Mouse (Mus musculus) small intestine, adult 2 months (tissue): ENCODE data around the gene Clip1. TPM values are rescaled to one million over a fixed set of nuclear protein-coding genes. Genes with fewer than 3 reads are reported as not detected.

ENCODE experiments used
- H3K27ac ChIP-seq: fragments of 200-500 bp; 2 replicates; pipeline ENCODE4 v1.5.1; 2012; ENCODE audit warnings: low read depth, low read length, control low read depth, inconsistent platforms; ENCODE audit not compliant: insufficient read depth
- H3K27me3 ChIP-seq: fragments of 200-500 bp; 2 replicates; pipeline ENCODE4 v1.6.1; 2012; ENCODE audit warnings: mild to moderate bottlenecking, moderate library complexity, low read length, inconsistent platforms; ENCODE audit not compliant: control insufficient read depth, insufficient read depth
- H3K36me3 ChIP-seq: fragments of 200-500 bp; 2 replicates; pipeline ENCODE4 v1.6.1; 2012; ENCODE audit warnings: mild to moderate bottlenecking, low read length, control low read depth, inconsistent platforms; ENCODE audit not compliant: control insufficient read depth, insufficient read depth
- H3K4me1 ChIP-seq: fragments of 200-500 bp; 2 replicates; pipeline ENCODE4 v1.6.1; 2012; ENCODE audit warnings: low read length, inconsistent platforms, mixed read lengths; ENCODE audit not compliant: control insufficient read depth, insufficient read depth, insufficient read length
- H3K4me3 ChIP-seq: fragments of 200-500 bp; 2 replicates; pipeline ENCODE4 v1.5.1; 2012; ENCODE audit warnings: low read depth, mild to moderate bottlenecking, control low read depth, inconsistent platforms, low read length, moderate library complexity
- CTCF ChIP-seq: fragments of 200-500 bp; IDR thresholded peaks from 2 replicates; pipeline ENCODE4 v1.5.1; 2012; ENCODE audit warnings: low read depth, mild to moderate bottlenecking, control low read depth, inconsistent platforms, low read length, moderate library complexity, mixed read lengths; ENCODE audit not compliant: insufficient replicate concordance, insufficient read length; ENCODE audit errors: extremely low read depth
- POLR2A ChIP-seq: fragments of 200-500 bp; IDR thresholded peaks from 2 replicates; pipeline ENCODE4 v1.6.1; 2012; ENCODE audit warnings: low read depth, mild to moderate bottlenecking, control low read depth, inconsistent platforms, low read length, moderate library complexity
- WGBS: fragments of 180-500 bp; shearing (Covaris S2); methylation state at CpG from one replicate; pipeline ENCODE4 v1.1.7; 2018; 5-methylcytosine and 5-hydroxymethylcytosine counted together
- polyA plus RNA-seq: library from polyadenylated mRNA; depleted of rRNA; stranded (reverse); fragments of >200 nt; gene quantifications from 2 replicates; pipeline ENCODE4 v1.2.3, GENCODE M21; 2012

The Clip1 gene
- polyA plus RNA-seq, 1 experiment, result 4.4 TPM

DNA sequence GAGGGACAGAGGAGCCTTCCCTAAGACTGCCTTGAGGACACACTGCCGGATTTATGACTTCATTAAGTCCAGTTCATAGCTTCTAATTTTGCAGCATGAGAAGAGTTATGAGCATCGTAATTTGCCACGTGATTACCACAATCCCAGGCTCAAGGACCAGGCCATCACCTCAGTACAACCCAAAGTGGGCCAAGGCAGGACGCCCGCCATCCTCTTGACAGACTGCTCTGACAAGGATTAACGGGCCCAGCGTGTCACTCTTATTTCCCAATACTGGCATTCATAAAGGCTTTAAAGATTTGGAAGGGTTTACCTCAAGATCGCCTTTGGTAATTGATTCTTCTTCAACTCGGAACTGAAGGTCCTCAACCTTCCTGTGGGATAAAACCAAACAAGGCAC, 44.2 kb downstream of the Clip1 start:
- H3K4me3 ChIP-seq, result no peak overlapping the region
- no peaks in the 10 kb centered on the region for H3K4me1 ChIP-seq
- H3K27ac ChIP-seq, result no peak overlapping the region
- 90% methylated on average over 9 of the region's 9 CpGs for WGBS
- H3K36me3 ChIP-seq, result peaks cover 35% of the 10 kb centered on the region
- no peaks in the 10 kb centered on the region for H3K27me3 ChIP-seq
- no peak for TF ChIP-seq CTCF

DNA sequence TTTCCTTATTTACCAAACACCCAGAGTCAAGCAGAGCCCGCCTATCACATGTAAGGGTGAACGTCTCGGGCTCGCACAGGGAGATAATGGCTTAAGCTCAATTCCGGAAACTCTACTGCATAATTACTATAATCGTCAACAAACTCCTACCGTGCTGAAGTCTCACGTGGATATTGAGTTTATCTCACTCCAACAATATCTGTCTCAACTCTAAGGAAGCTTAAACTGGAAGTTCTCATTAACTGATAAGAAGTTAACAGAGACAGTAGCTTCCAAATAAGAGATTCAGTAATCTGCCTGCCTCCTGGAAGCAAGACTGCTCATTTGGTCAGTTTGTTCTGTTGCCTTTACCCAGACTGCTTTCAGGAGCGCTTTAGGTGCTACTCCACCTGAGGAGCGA, 53.2 kb downstream of the Clip1 start:
- WGBS, result 93% methylated on average over 10 of the region's 10 CpGs
- Histone ChIP-seq H3K4me1 (no peaks in the 10 kb centered on the region), H3K36me3 (peaks cover 19% of the 10 kb centered on the region), H3K4me3 (no peak overlapping the region), H3K27ac (no peak overlapping the region), H3K27me3 (no peaks in the 10 kb centered on the region)
- TF ChIP-seq POLR2A (no peak), CTCF (no peak)

DNA sequence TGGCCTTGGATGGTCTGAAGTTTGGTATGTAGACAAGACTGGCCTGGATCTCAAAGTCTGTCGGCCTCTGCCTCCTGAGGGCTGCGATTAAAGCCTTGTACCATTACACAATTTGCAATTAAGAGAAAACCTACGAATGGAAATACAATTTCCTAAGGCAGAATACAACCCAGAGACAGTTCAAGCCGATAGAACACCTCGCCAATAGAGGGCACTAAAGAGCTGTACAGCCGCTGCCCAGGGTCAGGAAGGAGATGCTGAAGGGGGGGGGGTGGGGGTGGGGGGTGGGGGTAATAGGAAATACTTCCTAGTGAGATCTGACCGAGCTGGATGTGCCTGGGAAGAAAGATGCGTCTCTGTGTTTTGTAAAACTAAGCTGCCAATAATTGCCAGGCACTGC, 57.8 kb downstream of the Clip1 start:
- TF ChIP-seq CTCF (peak; percentile 59; the same call in 1 of the 2 replicates), POLR2A (no peak)
- Histone ChIP-seq H3K36me3 (peaks cover 18% of the 10 kb centered on the region), H3K4me3 (no peak overlapping the region), H3K27me3 (no peaks in the 10 kb centered on the region), H3K27ac (no peak overlapping the region), H3K4me1 (no peaks in the 10 kb centered on the region)
- 17% methylated on average over 8 of the region's 8 CpGs for WGBS

DNA sequence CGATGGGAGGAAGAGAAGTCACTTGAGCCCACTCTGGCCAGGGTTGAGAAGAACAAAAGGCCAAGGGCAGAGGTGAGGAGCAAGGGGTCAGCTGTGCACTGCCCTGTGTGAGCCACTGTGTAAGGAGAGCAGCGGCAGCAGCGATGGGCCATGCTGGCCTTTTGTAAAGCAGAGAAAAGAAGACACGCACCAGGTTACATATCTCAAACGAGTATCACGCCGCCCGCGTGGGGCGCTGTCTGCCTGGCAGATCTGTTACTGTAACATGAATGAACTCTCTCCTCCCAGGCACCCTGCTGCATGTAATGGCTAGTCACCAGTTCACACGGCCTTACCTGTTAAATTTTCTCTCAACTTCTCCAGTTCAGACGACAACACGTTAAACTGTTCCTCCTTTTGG, 62.0 kb downstream of the Clip1 start:
- TF ChIP-seq POLR2A (no peak), CTCF (no peak)
- WGBS, result 85% methylated on average over 13 of the region's 13 CpGs

DNA sequence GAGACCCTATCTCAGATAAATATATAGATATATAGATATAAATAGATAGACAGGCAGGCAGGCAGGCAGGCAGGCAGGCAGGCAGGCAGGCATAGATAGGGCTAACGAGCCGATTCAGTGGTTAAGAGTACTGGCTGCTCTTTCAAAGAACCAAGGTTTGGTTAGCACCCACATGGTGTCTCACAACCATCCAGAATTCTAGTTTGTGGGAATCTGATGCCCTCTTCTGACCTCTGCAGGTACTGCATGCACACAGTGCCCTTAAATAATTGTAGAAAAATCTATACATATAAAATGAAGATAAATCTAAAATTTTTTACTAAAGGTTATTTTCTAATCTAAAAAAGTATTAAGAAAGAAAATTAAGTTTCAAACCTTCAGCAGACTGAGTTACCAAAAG, 65.9 kb downstream of the Clip1 start:
- Histone ChIP-seq H3K27me3 (no peaks in the 10 kb centered on the region), H3K4me3 (no peak overlapping the region), H3K27ac (no peak overlapping the region), H3K36me3 (peaks cover 42% of the 10 kb centered on the region), H3K4me1 (no peaks in the 10 kb centered on the region)
- WGBS, result 80% methylated on average over 2 of the region's 2 CpGs
- TF ChIP-seq CTCF (no peak), POLR2A (no peak)

More for the DNA sequence above, 62.0 kb downstream of the Clip1 start:
- Histone ChIP-seq H3K27me3 (no peaks in the 10 kb centered on the region), H3K36me3 (peaks cover 16% of the 10 kb centered on the region), H3K27ac (no peak overlapping the region), H3K4me1 (no peaks in the 10 kb centered on the region), H3K4me3 (no peak overlapping the region)

DNA sequence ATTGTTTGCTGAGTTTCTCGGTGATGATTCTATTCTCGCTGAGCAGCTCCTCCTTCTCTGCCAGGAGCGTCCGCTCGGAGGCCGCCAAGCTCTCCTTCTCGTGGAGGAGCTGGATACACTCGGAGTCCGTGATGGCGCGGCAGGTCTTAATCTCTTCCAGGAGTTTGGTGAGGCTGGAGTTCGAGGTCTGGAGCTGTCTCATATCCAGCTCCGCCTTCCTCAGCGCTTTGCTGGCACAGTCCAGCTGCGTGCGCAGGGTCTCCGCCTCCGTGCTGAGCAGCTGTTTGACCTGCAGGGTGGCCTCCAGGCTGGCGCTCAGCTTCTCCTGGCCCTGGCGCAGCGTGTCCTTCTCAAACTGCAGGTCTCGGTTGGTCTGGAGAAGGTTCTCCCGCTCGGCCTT, 70.2 kb downstream of the Clip1 start:
- Histone ChIP-seq H3K4me1 (no peaks in the 10 kb centered on the region), H3K4me3 (no peak overlapping the region), H3K36me3 (peaks cover 48% of the 10 kb centered on the region), H3K27ac (no peak overlapping the region), H3K27me3 (no peaks in the 10 kb centered on the region)
- 91% methylated on average over 24 of the region's 24 CpGs for WGBS
- TF ChIP-seq CTCF (no peak), POLR2A (no peak)

DNA sequence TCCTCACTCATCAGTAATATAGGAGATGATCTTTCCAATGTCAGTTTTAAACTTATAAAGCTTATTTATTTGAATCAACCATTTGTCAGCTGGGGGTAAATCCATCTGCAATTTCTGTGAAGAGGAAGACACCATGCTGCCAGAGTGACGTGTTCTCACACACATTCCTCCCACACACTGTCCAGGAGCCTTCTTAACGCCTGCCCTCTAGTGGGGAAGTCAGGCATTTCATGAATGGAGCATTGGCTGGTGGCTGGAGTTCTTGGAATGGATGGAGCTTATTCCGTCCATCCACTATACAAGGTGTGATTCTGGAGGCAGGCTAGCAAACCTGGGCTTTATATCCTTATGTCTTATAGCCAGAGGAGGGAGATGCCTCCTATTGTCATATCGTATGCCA, 74.6 kb downstream of the Clip1 start:
- peaks cover 40% of the 10 kb centered on the region for H3K36me3 ChIP-seq
- H3K27ac ChIP-seq, result no peak overlapping the region
- no peaks in the 10 kb centered on the region for H3K4me1 ChIP-seq
- TF ChIP-seq POLR2A, result no peak
- peak; percentile 76; the same call in 1 of the 2 replicates for TF ChIP-seq CTCF
- no peaks in the 10 kb centered on the region for H3K27me3 ChIP-seq
- 45% methylated on average over 4 of the region's 4 CpGs for WGBS
- H3K4me3 ChIP-seq, result no peak overlapping the region

DNA sequence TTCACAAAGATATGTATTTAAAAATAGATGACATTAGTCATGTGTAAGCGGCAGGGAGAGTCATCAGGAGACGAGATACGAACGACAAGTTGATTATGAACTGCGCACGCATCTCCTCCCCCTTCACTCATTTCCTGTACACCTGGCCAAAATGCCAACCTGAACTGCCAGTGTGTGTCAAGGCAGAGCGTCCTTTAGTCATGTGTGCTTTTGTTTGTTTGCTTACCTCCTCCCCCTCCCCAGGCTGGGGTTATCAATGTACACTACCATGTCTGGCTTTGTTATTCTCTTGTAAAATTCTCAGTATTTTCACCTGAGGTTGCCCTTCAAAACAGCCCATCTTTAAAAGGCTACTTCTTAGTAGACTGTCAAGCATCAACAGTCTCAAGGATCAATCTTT, 75.0 kb downstream of the Clip1 start:
- TF ChIP-seq CTCF (no peak), POLR2A (no peak)
- Histone ChIP-seq H3K27ac (no peak overlapping the region), H3K4me3 (no peak overlapping the region), H3K4me1 (no peaks in the 10 kb centered on the region), H3K36me3 (peaks cover 36% of the 10 kb centered on the region), H3K27me3 (no peaks in the 10 kb centered on the region)
- 91% methylated on average over 7 of the region's 7 CpGs for WGBS
